Mouse (Mus musculus) midbrain, embryonic 15.5 days (tissue): ENCODE data around the gene Atad2b. TPM values are rescaled to one million over a fixed set of nuclear protein-coding genes. Genes with fewer than 3 reads are reported as not detected.
A peak's percentile ranks its signal among the peaks of the same experiment; 100 is the strongest.

ENCODE experiments used
- ATAC-seq: fragments of 200-750 bp; cut with Nextera tagmentation; replicated peaks from 2 replicates; pipeline ENCODE4 v1.8.0; 2017; ENCODE audit warnings: moderate TSS enrichment
- H3K27ac ChIP-seq: fragments of 300-500 bp; sonication (generic); 2 replicates; pipeline ENCODE4 v1.5.1; 2015; ENCODE audit warnings: mild to moderate bottlenecking, inconsistent platforms
- H3K27me3 ChIP-seq: fragments of 300-500 bp; sonication (generic); replicated peaks from 2 replicates; pipeline ENCODE4 v1.6.1; 2015; ENCODE audit warnings: inconsistent platforms
- H3K36me3 ChIP-seq: fragments of 300-500 bp; sonication (generic); replicated peaks from 2 replicates; pipeline ENCODE4 v1.6.1; 2015; ENCODE audit warnings: inconsistent platforms
- H3K4me1 ChIP-seq: fragments of 300-500 bp; sonication (generic); 2 replicates; pipeline ENCODE4 v1.6.1; 2015; ENCODE audit warnings: inconsistent platforms
- H3K4me2 ChIP-seq: fragments of 300-500 bp; sonication (generic); 2 replicates; pipeline ENCODE4 v1.6.1; 2015; ENCODE audit warnings: inconsistent platforms, mild to moderate bottlenecking, moderate library complexity
- H3K4me3 ChIP-seq: fragments of 300-500 bp; sonication (generic); 2 replicates; pipeline ENCODE4 v1.5.1; 2015; ENCODE audit warnings: mild to moderate bottlenecking, inconsistent platforms
- H3K9ac ChIP-seq: fragments of 300-500 bp; sonication (generic); 2 replicates; pipeline ENCODE4 v1.6.1; 2015; ENCODE audit warnings: mild to moderate bottlenecking, inconsistent platforms
- H3K9me3 ChIP-seq: fragments of 300-500 bp; sonication (generic); 2 replicates; pipeline ENCODE4 v1.6.1; 2016; ENCODE audit warnings: inconsistent platforms
- WGBS: fragments of 180-500 bp; shearing (Covaris S2); methylation state at CpG from one replicate; pipeline ENCODE4 v1.1.7; 2015; ENCODE audit warnings: mixed read lengths; 5-methylcytosine and 5-hydroxymethylcytosine counted together
- polyA plus RNA-seq: library from polyadenylated mRNA; unstranded; fragments of >200 nt; fragmentation: Nextera tagmentation; extraction: Ambion mirVana; gene quantifications from 2 replicates; pipeline ENCODE4 v1.2.1, GENCODE M21; 2015

Atad2b gene
- polyA plus RNA-seq = 11.2 and 11.3 TPM in 2 replicates

DNA sequence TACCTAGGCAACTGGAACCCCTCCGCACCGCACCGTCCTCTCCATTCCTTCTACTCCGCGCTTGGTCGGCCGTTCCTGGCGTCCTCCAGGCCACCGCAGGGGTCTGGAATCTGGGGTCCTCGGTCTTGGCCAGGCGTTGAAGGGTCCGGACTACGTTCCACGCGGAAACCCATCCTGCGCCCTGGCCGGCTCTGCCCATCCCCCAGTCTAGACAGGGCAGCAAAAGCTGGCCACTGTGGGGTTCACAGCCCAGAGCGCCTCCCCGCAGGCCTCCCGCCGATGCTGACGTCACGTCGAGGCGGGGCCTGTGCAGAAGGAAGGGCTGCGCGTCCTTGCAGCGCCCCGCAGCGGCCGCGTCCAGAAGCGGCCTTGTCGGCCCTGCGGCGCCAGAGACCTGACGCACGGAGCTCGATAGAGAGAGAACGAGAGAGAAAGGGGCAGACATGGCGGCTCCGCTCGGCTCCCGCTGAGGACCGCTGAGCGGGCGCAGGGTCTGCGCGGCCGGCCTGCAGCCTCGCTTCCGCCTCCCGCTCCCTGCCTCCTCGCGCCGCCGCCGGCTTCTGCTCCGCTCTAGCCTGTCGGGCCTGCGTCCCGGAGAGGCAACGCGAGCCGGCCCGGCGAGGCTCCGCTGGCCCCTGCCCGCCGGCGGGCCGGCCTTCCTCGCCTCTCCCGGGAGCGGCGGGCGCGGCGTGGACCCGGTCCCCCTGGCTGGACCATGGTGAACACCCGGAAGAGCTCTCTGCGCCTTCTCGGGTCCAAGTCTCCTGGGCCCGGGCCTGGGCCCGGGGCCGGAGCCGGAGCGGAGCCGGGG, at the start of gene Atad2b:
Atad2b (plus strand) TSS at position 360 of the 811 bp plus-strand sequence.
- Histone ChIP-seq H3K9ac (peak within 1 kb of the TSS; percentile 97), H3K4me3 (peak within 1 kb of the TSS; percentile 58), H3K9me3 (no peaks in the 10 kb centered on the region), H3K4me1 (peaks cover 16% of the 10 kb centered on the region), H3K36me3 (no peaks in the 10 kb centered on the region), H3K4me2 (peak within 1 kb of the TSS; percentile 78), H3K27ac (peak within 1 kb of the TSS; percentile 99), H3K27me3 (no peaks in the 10 kb centered on the region)
- ATAC-seq = peak; percentile 98
- 0% methylated on average over 74 of the region's 89 CpGs for WGBS

DNA sequence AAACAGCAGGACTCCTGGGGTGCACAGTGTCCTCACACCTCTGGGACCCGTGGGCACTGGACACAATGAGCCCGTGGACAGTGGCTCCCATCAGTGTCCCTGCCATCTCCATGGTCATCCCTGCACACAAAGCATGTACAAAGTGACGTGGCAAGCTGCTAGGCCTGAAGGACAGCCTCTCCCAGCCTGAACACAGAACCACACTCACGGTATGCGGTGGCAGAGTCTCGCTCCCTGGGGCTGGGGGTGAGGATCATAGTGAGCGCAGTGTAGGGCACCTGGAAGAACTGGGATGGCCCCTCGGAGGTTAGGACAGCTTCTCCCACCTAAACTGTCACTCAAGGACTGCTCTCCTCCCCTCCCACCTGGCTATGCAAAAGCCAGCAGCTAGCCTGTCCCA, 48.2 kb upstream of the Atad2b start:
- WGBS = 81% methylated on average over 8 of the region's 8 CpGs
- Histone ChIP-seq H3K4me1 (peaks cover 2% of the 10 kb centered on the region), H3K9me3 (no peaks in the 10 kb centered on the region), H3K4me2 (no peak overlapping the region), H3K4me3 (no peak overlapping the region), H3K9ac (no peak overlapping the region), H3K27ac (no peak overlapping the region), H3K27me3 (no peaks in the 10 kb centered on the region), H3K36me3 (no peaks in the 10 kb centered on the region)
- no peak for ATAC-seq

DNA sequence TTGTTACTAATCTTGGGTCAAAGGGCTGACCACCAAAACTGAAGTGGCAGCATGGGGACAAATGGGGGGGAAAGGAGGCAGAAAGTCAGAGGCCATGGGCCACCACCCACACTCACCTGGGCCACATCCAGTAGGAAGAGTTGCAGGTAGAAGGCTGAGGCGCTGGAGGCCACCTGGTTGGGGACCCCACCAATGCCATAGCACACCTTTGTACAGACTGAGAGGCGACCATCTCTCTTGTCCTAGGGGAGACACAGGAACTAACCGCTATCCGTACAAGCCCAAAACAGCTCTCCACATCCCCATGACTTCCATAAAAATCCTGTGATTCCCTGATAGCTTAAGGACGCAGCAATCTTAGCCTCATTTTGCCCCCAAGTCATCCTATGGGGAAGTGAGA, 45.9 kb upstream of the Atad2b start:
- WGBS = 88% methylated on average over 5 of the region's 5 CpGs
- Histone ChIP-seq H3K4me2 (no peak overlapping the region), H3K9ac (no peak overlapping the region), H3K4me1 (peaks cover 8% of the 10 kb centered on the region), H3K4me3 (no peak overlapping the region), H3K27ac (no peak overlapping the region), H3K27me3 (no peaks in the 10 kb centered on the region), H3K36me3 (no peaks in the 10 kb centered on the region), H3K9me3 (no peaks in the 10 kb centered on the region)
- no peak for ATAC-seq

DNA sequence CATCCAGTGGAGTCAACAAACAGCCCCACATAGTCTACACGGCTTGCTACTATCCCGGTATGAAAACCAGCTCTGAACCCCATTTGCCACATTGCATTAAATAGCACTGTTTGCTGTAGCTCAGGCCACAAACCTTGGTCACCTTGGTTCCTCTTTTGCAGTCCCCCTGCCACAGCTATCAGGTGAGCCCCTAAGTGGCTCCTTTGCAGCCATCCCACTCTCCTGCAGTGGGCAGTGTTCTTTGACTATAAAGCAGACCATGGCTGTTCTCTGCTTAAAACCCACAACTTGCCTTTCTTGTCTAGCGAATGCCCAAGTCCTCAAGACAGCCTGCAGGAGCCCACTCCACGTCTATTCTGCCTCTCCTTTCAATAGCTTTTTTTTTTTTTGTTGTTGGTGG, 44.9 kb upstream of the Atad2b start:
- ATAC-seq = no peak
- H3K9ac ChIP-seq = no peak overlapping the region
- H3K27ac ChIP-seq = no peak overlapping the region
- no peaks in the 10 kb centered on the region for H3K36me3 ChIP-seq
- H3K4me1 ChIP-seq = peaks cover 8% of the 10 kb centered on the region
- H3K27me3 ChIP-seq = no peaks in the 10 kb centered on the region
- 58% methylated on average over 4 of the region's 4 CpGs for WGBS
- no peaks in the 10 kb centered on the region for H3K9me3 ChIP-seq
- H3K4me3 ChIP-seq = no peak overlapping the region
- no peak overlapping the region for H3K4me2 ChIP-seq

DNA sequence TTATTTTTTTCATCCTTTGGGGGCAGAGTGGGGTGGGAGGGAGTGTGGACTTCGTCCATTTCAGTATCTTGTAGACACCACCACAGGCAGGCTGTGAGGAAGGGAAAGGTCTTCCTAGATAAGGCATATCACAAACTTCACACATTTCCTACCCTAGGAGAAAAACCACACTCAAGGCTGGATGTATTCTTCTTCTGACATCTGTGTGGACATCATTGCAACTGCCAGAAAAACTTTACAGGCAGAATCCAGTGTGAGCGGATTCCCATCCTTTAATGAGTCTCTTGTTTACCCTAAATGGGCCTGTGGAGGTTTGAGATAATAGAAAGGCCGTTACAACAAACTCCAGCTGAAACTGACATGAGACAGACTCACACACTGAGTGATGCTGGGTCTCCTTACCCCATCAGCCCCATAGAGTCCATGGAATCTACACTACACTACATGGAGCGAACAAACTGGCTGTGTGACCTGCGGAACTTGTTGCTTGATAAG, 44.1 kb upstream of the Atad2b start:
- Histone ChIP-seq H3K27ac (no peak overlapping the region), H3K9me3 (no peaks in the 10 kb centered on the region), H3K36me3 (no peaks in the 10 kb centered on the region), H3K9ac (no peak overlapping the region), H3K4me3 (no peak overlapping the region), H3K4me1 (peaks cover 8% of the 10 kb centered on the region), H3K27me3 (no peaks in the 10 kb centered on the region), H3K4me2 (no peak overlapping the region)
- no peak for ATAC-seq
- 88% methylated on average over 5 of the region's 5 CpGs for WGBS

DNA sequence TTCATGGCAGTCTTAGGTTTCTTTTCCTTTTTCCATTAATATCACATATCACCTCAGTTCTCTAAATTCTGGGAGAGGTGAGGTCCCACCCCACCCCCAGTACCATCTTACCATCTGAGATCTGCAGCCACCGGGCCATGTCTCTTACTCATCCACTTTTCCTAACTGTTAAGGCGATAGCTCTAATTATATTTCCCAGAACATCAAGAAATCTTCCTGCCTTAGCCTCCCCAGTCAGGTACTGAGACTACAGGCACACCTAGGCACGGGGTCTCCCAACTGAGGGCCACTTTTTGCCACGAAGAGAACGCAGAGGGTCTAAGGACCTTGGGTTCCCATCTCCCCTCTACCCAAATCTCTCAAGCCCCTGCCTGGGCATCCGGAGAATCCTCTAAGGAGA, 43.6 kb upstream of the Atad2b start:
- Histone ChIP-seq H3K4me3 (peak overlapping the region; percentile 43; the same call in 1 of the 2 replicates), H3K4me1 (peaks cover 8% of the 10 kb centered on the region), H3K36me3 (no peaks in the 10 kb centered on the region), H3K27me3 (no peaks in the 10 kb centered on the region), H3K4me2 (peak overlapping the region; percentile 78), H3K27ac (no peak overlapping the region), H3K9me3 (no peaks in the 10 kb centered on the region), H3K9ac (no peak overlapping the region; the same call in 1 of the 2 replicates)
- ATAC-seq = peak; percentile 9; the same call in 1 of the 2 replicates
- 83% methylated on average over 6 of the region's 6 CpGs for WGBS

DNA sequence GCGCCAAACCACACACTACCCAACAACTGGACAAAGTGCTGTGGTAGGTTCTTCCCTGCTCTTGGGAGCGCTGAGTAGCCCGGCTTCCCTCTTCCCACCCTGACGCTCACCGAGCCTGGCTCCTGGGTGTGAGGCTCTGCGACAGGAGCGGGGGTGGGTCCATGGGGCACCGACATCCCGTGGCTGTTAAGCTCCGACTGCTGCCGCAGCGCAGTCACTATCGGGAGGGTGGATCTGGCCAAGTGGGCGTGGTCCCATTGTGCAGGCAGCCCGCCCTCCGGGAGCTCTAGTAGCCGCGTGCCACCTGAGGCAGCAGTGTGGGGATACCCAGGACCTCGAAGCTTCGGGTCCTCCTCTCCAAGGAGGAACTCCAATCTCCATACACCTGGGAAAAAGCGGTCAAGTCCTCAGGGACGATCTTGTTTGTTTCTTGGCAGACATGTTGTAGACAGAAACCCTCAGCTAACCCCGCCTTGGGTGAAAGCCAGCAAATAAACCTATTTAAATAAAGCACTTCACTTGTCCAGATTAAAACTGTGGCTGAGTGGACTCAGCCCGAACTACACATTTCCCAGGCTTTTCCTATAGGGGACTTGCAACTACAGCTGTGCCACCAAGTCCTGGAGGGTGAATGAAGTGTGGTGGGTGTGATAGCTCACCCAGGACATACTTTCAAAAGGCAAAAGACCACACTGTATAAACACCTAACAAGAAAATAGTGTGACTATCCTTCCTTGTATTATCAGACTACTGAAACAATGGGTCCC, 42.8 kb upstream of the Atad2b start, which contains the start of gene Mfsd2b:
Mfsd2b (minus strand) TSS at position 199 of the 767 bp plus-strand sequence.
- Histone ChIP-seq H3K36me3 (no peaks in the 10 kb centered on the region), H3K9me3 (no peaks in the 10 kb centered on the region), H3K27me3 (no peaks in the 10 kb centered on the region), H3K4me3 (peak within 1 kb of the TSS; percentile 43), H3K9ac (peak within 1 kb of the TSS; percentile 30), H3K27ac (no peak within 1 kb of the TSS), H3K4me2 (peak within 1 kb of the TSS; percentile 78), H3K4me1 (peaks cover 8% of the 10 kb centered on the region)
- WGBS = 4% methylated on average over 24 of the region's 24 CpGs
- ATAC-seq = peak; percentile 86

DNA sequence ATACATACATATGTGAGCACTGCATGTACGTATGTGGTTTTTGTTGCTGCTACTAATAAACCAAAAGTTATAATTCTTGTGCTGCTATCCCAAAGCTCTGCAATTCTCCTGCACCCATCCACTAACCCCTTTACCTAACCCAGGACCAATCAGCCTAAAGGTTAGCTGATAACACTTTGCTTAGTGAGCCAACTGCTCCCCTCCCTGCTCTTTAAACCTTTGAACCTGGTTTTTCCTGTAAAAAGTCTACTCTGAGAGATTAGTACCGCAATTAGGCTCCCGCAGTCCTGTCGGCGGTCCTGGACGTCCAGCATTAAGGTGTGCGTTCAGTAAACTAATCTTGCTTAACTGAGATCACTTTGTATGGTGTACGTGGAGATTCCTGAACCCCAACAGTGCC, 41.5 kb upstream of the Atad2b start:
- H3K4me2 ChIP-seq = no peak overlapping the region
- no peaks in the 10 kb centered on the region for H3K9me3 ChIP-seq
- H3K36me3 ChIP-seq = no peaks in the 10 kb centered on the region
- no peak overlapping the region for H3K9ac ChIP-seq
- ATAC-seq = no peak
- H3K27ac ChIP-seq = no peak overlapping the region
- peaks cover 8% of the 10 kb centered on the region for H3K4me1 ChIP-seq
- H3K4me3 ChIP-seq = no peak overlapping the region
- H3K27me3 ChIP-seq = no peaks in the 10 kb centered on the region
- WGBS = 82% methylated on average over 8 of the region's 8 CpGs

DNA sequence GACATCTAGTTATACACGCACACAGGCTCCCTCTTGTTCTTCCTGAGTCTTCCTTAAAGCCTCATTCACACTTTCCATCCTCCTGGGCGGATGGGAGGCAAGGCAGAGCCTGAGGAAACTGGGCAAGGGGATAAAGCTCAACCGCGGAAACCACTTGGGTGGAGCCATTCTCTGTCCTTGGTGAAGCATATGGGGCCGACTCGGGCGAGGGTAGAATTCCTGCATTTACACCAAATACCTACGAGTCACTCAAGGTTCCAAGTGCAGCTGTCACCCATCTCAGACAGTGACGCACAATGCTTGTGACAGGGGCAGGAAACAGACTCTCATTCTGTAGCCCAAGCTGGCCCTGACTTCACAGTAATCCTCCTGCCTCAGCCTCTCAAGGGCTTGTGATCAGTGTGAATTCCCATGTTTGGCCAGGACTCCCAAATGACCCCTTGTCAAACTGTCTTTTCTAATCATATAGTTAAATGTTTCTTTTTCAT, 38.8 kb upstream of the Atad2b start:
- Histone ChIP-seq H3K4me2 (no peak overlapping the region), H3K36me3 (0 out of 2 replicates have a peak, but pooled peaks cover 12% of the 10 kb centered on the region), H3K4me1 (peaks cover 8% of the 10 kb centered on the region), H3K4me3 (no peak overlapping the region), H3K9me3 (no peaks in the 10 kb centered on the region), H3K27ac (no peak overlapping the region), H3K9ac (no peak overlapping the region), H3K27me3 (no peaks in the 10 kb centered on the region)
- WGBS = 85% methylated on average over 9 of the region's 9 CpGs
- ATAC-seq = no peak

DNA sequence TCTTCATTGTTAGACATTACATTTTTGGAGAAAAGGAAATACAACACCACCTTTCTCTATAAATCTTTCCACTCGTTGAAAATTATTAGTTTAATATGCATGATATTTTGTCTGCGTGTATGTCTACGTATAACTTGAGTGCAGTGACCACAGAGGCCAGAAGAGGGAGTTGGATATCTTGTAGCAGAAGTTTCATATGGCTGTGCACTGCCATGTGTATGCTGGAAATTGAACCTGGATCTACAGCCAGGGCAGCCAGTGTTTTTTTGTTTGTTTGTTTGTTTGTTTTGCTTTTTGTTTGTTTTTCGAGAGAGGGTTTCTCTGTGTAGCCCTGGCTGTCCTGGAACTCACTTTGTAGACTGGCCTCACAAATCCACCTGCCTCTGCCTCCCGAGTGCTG, 38.1 kb upstream of the Atad2b start:
- no peak for ATAC-seq
- Histone ChIP-seq H3K27me3 (no peaks in the 10 kb centered on the region), H3K9me3 (no peaks in the 10 kb centered on the region), H3K9ac (no peak overlapping the region), H3K4me1 (peaks cover 5% of the 10 kb centered on the region), H3K27ac (no peak overlapping the region), H3K4me3 (no peak overlapping the region), H3K36me3 (0 out of 2 replicates have a peak, but pooled peaks cover 13% of the 10 kb centered on the region), H3K4me2 (no peak overlapping the region)
- 95% methylated on average over 5 of the region's 5 CpGs for WGBS

DNA sequence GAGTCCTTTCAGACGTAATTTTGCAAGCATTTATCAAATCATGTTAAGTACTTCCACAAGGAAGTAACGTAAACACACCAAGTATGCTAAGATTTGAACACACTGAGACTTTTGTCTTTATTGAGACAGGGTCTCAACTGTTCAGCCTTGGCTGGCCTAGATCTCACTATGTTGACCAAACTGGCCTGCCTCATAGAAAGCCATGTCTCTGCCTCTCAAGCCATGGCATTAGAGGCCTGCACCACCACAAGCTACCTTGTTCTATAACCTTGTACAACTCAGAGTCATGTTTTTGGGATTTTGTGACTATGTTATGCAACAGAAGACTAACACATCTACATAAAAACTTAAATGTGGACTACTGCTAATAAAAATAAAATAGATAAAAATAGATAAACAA, 35.1 kb upstream of the Atad2b start:
- Histone ChIP-seq H3K4me1 (no peaks in the 10 kb centered on the region), H3K9ac (no peak overlapping the region), H3K9me3 (no peaks in the 10 kb centered on the region), H3K27me3 (no peaks in the 10 kb centered on the region), H3K4me3 (no peak overlapping the region), H3K36me3 (0 out of 2 replicates have a peak, but pooled peaks cover 16% of the 10 kb centered on the region), H3K4me2 (no peak overlapping the region), H3K27ac (no peak overlapping the region)
- ATAC-seq = no peak
- 92% methylated on average over 2 of the region's 2 CpGs for WGBS

DNA sequence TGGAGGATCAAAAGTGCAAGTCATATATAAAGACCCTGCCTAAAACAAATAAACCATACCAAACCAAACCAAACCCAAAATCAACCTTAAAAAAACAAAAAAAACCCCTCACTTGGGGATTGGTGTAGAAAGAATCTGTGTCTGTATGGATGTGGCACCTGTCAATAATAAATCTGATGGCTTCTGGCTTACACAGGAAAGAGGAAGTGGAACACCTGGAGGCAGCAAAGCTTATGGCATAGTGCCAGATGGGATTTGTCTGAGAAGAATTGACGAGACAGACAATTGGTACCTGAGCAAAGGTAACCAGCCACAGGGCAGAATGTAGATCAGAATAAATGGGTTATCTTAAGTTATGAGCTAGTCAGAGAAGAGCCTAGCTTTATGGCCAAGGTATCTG, 32.1 kb upstream of the Atad2b start:
- WGBS = 70% methylated on average over 1 of the region's 1 CpGs
- H3K27ac ChIP-seq = no peak overlapping the region
- H3K27me3 ChIP-seq = no peaks in the 10 kb centered on the region
- ATAC-seq = no peak
- H3K4me3 ChIP-seq = no peak overlapping the region
- 0 out of 2 replicates have a peak, but pooled peaks cover 16% of the 10 kb centered on the region for H3K36me3 ChIP-seq
- H3K9me3 ChIP-seq = no peaks in the 10 kb centered on the region
- H3K9ac ChIP-seq = no peak overlapping the region
- H3K4me1 ChIP-seq = no peaks in the 10 kb centered on the region
- H3K4me2 ChIP-seq = no peak overlapping the region
